Mouse (Mus musculus) G1E-ER4 (cell line): ENCODE results near the gene Magi1. TPM values are rescaled to one million over a fixed set of nuclear protein-coding genes. Genes with fewer than 3 reads are reported as not detected.

Experiments
- GATA1 ChIP-seq: IDR thresholded peaks from one replicate; pipeline ENCODE4 v1.8.0; 2012; ENCODE audit warnings: low read length, inconsistent platforms
- polyA plus RNA-seq: library from polyadenylated mRNA; stranded (reverse); fragments of >175 nt; gene quantifications from 2 replicates; pipeline ENCODE4 v1.2.3, GENCODE M21; 2012

Gene Magi1
- polyA plus RNA-seq, 1 experiment, result 1.0 TPM

DNA sequence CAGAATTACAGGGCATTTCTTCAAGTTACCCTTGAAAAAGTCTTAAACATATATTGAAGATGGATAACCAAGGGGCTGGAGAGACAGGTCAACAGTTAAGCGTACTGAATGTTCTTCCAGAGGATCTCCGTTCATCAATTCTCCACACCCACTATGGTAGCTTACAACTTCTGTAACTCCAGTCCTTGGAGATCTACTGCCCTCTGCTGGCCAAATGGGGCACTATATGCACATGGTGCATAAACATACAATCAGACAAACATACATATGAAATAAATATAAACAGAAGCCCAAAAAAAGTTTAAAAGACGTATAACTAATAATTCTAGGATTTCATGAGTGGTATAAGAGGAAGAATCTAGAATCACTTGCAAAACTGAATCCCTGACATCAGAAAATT, 244.8 kb downstream of the Magi1 start:
- TF ChIP-seq GATA1, result no peak

DNA sequence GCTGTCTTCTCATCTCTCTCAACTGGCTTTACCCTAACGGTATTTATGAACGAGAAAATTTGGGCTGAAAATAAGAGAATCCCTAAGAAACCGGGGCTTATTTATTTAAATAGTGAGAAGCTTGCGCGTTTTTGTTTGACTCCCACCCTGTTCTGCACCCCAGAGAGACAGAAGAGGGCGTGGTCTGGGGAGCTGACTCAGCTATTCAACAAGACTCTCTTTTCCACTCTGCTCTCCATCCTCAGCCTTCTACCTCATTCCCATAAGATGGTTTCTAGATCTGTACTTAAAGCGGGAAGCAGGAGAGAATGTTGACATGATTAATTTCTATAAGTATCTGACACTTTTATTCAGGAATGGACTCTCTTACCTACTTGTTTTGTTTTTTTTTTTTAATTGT, 247.2 kb downstream of the Magi1 start:
- no peak for TF ChIP-seq GATA1

DNA sequence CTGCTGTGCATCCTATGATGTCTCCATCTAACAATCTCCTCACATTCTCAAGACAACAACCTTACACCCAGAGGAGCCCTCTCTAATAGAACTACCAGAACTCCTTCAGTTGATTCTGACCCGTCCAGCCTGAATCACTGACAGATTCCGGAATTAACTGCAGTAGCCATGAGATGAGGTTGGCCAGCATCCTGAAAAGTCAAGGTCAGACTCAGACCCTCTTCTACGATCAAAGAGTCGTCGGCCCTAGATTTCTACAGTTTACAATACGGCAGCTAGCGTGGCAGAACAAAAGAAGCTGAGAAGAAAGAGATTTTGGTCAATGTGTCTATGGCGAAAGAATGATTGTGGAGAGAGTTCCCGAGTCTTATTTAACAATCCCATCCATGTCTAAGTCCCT, 257.4 kb downstream of the Magi1 start:
- no peak for TF ChIP-seq GATA1

DNA sequence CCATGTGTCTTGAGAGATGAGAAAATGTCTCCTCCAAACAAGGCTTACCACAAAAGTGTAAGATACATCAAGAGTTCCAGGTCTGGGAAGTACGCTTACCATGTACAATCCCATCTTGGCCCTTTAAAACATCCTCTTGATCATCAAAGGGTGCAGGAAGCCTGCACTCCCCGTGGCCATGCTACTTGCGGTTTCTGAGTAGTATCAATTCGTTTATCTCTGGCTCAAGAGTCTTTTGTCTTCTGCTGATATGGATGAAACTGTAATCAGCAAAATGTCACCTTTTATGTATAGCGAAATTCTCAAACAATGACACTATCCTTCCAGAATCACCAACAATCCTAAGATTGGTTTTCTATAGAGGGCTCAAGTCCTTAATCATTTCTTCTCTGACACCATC, 261.3 kb downstream of the Magi1 start:
- no peak for TF ChIP-seq GATA1

DNA sequence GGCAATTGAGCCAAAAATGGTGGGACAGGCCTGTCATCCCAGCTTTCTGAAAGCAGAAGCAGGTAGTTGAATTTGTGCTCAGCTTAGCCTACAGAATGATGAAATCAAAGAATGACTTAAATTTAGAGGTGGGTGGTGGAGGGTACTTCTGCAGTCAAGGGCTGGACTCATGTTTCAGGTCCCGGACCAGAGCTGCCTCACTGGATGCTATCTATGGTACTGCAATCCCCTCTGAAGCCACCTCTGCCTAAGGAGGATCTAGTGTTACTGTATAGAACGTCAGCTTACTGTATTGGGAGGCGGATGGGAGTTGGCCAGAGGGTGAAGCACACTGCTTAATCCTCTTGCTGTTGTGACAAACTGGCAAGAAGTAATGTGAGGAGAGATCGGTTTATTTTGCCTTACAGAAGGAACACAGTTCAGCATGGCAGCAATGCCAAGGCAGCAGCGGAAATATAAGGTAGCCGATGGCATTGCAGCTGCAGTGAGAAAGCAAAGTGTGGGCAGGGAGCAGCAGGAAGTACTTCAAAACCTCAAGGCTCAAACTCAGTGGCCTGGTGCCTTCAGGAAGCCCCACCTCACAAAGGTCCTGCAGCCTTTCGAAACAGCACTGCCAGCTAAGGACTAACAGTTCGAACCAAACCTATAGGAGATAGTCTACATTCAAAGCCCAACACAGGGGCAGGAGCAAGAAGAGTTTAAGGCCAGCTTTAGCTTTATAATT, 262.3 kb downstream of the Magi1 start:
- no peak for TF ChIP-seq GATA1

DNA sequence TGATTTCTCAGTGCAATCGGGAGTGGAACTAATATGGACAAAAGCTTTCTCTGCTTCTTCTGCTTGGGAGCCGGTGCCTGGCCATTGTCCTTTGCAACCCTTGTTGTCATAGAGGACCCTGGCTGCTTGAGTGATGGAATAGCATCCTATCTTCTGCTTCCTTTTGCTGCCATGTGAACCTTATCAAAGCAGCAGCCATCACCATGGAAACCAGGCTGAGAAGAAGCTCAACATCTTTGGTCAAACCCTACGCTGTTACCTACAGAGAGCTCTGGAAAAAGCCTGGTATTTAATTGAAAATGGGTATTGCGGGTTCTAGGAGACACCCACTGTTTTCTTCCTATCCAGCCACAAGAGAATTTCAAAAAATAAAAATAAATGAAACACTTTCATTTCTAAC, 263.2 kb downstream of the Magi1 start:
- TF ChIP-seq GATA1, result no peak

DNA sequence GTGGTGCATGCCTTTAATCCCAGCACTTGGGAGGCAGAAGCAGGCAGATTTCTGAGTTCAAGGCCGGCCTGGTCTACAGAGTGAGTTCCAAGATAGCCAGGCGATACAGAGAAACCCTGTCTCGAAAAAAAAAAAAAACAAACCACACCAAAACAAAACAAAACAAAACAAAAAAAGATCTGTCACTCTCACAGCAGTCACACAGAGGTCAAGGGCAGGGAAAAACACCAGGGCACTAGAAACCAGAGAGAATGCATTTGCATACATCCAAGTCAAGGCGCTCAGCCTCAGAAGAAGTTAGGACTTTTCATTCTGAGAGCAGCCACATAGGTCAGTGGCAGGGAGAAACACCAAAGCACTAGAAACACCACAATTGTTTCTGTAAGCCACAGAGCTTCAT, 263.8 kb downstream of the Magi1 start:
- TF ChIP-seq GATA1, result no peak

DNA sequence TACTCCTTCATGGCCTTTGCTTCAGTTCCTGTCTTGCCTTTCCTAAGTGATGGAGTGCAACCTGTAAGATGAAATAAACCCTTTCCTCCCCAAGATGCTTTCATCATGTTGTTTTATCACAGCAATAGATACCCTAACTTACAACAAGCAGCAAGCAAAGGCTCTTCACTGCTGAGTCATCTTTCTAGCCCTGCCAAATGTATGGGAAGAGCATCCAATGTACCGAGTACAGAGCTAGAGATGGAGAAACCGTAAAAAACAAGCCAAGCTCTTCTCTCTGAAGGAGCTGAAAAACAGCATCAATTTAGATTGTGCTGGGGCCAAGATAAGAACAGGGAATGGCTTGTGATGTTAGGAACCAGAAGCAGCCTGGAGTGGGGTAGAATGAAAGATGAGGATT, 270.0 kb downstream of the Magi1 start:
- no peak for TF ChIP-seq GATA1

DNA sequence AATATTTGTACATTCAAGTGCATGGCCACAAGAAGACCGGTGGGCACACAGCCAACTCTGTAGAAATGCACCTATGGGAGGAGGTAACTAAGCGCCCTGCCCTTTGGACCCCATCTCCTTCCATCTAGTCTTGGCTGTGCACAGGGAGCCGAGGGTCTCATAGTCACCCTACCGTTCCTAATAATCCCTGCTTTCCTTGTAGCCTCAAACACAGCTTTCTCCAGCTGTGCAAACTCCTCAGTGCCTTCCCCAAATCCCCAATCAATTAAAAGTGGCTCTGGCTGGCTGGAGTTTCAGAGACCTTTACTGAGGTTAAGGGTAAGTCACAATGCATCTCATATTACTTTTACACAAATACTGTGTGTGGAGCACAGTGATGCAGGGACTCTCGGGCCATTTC, 271.8 kb downstream of the Magi1 start:
- no peak for TF ChIP-seq GATA1

DNA sequence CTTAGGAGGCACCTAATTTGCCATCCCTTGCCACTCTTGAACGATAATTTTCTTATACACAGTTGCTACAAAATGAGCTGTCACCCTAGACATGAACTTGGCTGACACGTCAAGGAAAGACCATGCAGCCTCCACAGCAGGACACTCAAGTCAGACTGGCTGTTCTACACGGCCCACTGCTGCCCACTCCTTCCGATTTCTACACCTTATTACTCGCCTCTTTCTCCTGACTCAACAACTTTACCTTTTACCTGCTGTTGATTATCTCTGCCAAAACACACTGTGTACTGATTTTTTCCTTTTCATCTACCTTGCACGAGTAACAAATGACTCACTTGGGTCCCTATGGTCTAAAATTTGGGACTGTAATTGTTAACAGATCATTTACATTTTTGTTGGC, 272.2 kb downstream of the Magi1 start:
- TF ChIP-seq GATA1, result no peak

DNA sequence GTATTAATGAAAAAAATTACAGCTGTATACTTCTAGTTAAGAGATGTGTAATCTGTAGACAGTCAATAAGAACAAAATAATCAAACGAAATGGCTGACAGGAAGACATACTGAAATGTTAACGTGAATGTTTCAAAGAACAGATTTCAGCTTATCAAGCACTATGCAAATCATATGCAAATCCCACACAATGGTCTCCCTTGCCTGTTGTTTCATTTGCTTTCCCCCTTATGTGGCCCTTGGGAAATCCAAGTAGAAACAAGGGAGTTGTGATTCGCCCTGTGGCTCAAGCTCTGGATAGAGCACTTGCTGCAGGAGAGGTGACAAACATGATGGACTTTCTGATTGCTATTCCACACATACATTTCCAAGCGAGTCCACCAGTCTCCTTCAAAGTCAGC, 275.1 kb downstream of the Magi1 start:
- TF ChIP-seq GATA1, result no peak

DNA sequence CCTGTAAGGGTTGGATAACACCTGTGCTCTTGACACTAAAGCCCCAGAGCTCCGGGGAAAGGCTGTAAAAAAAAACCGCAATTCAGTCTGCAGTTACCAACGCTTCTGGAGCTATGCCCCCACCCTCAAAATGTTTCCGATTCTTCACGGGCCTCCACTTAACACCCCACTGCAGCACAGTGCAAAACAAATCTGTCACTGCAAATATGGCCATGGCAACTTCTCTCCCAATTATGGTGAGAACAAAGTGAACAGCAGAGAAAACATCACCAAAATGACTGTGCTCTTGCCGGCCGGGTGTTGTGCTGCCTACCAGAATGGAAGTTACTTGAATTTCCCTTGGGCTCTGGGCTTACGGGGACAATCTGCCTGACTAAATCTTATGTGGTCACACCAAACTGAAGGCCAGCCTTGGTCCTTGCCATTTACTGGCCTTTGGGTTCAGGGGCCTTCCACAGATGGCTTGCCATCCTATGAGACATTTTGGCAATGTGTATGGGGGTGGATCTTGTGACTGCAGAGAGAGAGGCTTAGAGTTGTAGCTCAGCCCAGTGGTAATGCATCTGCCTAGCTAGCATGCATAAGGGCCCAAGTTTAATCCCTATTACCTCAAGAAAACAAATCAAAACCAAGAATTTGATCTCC, 286.8 kb downstream of the Magi1 start:
- no peak for TF ChIP-seq GATA1

DNA sequence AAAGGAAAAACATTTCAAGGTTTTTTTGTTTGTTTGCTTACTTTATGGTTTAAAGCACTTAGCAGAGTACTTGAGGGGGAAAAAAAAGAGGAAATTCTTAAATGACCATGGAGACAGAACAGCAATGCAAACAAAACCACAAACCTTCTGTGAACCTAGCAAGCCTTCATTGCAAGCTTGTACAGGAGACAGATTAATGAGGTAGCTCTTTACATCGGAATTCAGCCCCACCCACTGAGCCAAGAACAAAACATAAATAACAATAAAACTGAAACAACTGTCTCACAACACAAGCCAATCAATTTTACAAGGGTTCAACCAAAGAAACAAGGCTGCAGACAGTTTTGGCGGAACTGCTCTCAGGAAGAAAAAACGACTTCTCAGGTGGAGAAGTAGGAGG, 296.2 kb downstream of the Magi1 start:
- TF ChIP-seq GATA1, result no peak

DNA sequence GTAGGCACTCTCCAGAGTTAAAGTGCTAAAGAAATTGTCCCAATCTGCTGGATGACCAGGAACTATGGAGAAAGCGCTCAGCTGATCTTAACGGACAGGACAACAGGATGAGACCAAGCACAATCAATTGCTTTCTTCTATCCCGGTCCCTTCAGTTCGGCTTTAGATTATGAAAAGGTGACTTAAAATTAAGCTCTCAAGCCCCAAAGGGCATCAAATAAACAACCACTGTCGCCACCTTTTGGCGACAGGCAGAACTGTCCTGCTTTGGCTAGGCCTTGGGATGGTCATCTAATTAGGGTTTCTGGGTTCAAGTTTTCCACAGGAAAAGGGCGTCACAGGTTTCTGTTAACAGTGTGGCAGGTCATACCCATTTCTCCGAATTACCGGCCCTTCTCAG, 298.6 kb downstream of the Magi1 start:
- no peak for TF ChIP-seq GATA1

DNA sequence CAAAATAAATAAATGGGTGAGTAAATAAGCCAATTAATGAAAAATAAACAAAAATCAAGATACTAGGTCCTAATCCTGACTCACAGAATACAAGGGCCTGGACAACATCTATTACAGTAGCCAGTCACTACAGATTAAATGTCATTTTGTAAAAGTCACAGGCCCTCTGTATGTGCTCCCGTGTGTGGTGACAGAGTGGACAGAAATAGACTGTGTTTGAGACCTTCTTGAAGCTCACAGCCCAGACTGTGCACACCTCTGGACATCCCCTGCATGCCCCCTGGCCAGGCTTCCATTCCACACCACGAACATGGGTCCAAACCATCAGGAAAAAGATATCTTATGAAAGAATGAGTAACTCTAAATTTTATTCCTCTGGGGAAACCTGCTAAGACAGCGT, 300.2 kb downstream of the Magi1 start:
- TF ChIP-seq GATA1, result no peak

DNA sequence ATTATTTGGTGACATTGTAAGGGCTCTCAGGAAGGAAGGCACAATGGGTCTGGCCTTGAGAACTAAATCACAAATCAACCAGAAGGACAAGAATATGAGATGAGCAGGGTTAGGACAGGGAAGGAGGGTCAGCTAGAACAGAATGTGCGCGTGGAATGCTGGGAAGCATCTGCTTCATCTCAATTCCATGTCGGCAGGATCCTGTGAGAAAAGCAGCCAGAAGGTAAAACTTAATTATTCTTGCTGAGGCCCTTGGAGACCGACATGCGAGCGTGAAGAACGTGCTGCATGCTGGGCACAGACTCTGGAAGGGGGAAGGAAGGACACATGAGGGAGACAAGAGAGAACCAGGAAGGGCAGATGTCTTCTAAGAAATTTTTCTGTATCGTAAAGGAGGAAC, 302.5 kb downstream of the Magi1 start:
- no peak for TF ChIP-seq GATA1

DNA sequence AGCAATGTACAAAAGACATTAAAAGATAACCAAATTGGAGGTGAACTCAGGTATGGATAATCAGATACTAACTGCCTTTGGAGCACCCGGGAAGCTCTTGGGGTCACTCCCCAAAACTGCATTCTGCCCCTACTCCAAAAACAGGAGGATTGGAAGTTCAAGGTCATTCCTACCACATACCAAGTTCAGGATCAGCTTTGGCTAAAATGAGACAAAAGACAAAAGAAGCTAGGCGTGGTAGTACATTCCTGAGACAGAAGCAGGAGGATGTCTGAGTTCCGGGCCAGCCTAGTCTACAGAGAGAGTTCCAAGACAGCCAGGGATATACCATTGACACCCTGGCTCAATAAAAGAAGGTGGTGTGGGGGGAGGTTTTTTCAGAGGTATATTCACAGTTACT, 304.5 kb downstream of the Magi1 start:
- no peak for TF ChIP-seq GATA1
